Mouse (Mus musculus) left cerebral cortex, postnatal 25 days (tissue): ENCODE results near the gene Gm17324. TPM values are rescaled to one million over a fixed set of nuclear protein-coding genes. Genes with fewer than 3 reads are reported as not detected.

ENCODE experiments used
- DNase-seq, 2 experiments: peaks; one replicate each; pipeline ENCODE4 v3.0.0; 2022; ENCODE audit warnings: low spot score in 2 of 2, mixed read lengths in 1 of 2
- intact Hi-C: fragments of 180-260 bp; cut with DNase I; formaldehyde crosslinking; loops from one replicate; pipeline ENCODE4 v1.15.1; 2025
- total RNA-seq, 2 experiments: library from RNA; stranded (reverse); gene quantifications; 2 replicates each; pipeline ENCODE4 v1.2.3; 2021

Gene Gm17324
- total RNA-seq, 2 experiments from 2014 or later, result 0.66 to 0.73 TPM

DNA sequence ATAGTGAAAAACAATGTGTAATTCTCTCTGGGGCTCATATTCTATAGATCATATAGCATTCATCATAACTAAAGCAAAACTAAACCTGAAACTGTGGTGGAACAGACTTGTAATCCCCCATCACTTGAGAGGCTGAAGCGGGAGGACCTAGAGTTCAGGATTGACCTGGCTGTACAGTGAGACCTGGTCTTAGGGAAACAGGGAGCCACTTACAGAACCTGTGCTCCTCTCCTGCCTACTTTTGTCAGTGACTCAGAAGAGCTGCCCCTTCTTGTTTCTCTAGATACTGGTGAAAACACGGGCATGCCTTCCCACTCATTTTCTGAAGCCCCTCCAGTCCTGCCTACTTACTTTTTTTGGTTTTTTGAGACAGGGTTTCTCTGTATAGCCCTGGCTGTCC lies 25.7 kb upstream of the Gm17324 start:
- intact Hi-C loops, result no loop called here
- DNase-seq, result no peak

DNA sequence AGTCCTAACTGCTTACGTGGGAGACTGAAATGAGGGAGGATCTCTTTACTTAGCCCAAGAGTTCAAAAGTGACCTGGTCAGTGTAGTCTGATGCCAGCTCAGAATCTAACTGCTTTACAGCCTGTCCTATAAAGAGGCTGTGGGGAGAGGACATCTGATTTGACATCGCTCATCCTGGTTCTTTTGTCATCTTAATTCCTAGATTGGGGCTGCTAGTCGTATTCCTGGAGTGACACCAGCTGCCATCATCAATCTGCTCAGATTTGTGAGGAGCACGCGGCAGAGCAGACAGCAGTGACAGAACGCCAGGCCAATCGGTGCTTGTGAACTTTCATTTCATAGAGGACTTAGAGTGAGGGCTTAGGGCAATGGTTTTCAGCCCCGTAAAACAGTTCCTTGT lies 25.0 kb upstream of the Gm17324 start:
- DNase-seq, result no peak
- intact Hi-C loops, result no loop called here

DNA sequence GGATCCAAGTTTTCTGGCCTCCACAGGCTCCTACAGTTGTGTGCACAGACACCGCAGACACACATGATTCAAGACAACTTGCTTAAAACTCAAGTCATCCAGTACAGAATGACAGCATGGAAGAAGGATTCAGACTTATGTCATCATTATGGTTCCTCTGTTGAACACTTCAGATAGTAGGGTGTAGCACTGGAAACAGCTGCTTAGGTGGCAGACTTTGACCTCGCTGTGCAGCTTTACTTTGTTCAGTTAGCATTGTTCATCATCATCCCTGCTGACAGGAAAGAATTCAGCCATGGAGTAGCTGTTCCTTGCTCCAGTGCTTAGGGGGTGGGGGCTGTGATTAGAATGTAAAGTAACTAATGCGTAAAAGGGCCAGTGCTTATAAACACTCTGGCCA lies 17.1 kb upstream of the Gm17324 start:
- intact Hi-C loops, result no loop called here

DNA sequence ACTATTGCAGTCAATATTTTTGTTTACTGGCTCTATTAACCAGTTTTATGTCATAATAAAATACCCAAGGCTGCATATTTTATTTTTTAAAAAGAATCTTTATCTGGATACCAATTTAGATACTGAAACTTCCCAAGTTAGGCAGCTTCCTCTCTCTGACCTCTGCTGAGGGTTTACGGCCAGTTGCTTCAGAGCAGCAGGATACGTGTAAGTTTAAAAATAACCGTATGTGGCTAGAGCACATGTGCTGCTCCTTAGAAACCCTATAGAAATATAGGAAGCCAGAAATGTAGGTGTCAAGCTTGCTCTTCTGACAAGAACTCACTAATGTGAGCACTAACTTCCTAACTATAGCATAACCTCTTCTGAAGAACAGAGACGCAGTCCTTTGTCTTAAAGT lies 14.8 kb upstream of the Gm17324 start:
- intact Hi-C loops, result no loop called here
- DNase-seq, result no peak

More for the DNA sequence above, 17.1 kb upstream of the Gm17324 start:
- DNase-seq, result no peak

DNA sequence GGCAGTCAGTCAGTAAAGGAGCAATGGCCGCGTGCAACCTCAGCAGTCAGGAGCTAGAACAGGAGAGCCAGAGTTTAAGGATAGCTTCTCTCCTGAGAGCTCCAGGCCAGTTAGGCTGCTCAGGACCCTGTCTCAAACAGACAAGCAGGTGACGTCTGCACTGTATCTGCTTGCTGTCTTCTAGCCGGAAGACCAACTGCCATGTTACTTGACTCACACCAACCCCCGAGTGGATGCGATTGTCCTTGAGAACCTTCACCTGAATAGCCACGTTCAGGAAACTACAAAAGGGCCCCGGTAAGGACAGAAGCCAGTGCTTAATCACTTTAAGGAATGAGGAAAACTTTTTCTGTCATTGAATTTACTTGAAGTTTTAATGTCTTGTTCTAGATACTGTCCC lies 8.4 kb upstream of the Gm17324 start:
- intact Hi-C loops, result no loop called here
- no peak for DNase-seq

DNA sequence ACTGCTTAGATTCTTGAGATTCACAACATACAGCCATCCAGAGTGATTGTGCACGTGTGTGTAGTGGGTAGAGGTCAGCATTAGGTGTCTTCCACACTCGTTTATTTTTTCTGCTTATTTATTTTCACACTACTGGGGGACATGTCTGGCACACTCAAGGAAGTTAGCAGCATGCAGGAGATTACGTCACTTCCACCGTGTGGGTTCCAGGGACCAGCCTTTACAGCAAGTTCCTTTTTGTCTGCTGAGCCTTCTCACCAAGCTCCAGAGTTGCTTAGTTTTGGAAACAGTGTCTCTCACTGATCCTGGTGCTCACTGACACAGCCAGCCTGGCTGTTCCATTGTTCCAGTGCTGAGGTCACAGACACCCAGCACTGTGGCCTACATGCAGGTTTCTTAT lies 2.8 kb upstream of the Gm17324 start:
- DNase-seq, result no peak
- intact Hi-C loops, result no loop called here

DNA sequence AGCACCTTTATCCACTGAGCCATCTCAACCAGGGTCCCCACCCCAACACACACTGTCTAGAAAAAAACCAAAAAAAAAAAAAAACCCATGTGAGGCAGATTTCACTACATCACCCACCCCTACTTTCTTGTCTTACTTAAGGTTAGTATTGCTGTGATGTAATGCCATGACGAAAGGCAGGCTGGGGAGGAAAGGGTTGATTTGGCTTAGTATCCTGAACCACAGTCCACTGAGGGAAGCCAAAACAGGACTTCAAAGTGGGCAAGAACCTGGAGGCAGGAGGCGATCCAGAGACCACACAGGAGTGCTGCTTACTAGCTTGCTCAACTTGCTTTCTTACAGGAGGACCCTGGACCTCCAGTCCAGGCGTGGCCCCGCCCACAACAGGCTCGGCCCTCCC lies 1.8 kb upstream of the Gm17324 start:
- intact Hi-C loops, result no loop called here

DNA sequence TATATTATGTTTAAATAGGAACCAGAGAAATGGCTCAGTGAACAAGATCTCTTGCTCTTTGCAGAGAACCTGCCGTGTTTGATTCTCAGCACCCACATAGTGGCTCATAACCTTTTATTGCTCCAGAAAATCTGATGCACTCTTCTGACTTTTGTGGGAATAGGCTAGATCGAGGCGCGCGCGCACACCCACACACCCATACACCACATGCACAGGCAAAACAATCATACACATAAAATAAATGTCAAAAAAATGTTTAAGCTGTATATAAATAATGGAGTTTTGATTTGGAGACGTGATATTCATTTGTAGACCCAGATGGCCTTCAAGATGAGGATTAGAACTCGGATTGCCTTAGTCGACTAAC lies 997 bp downstream of the Gm17324 start:
- DNase-seq, result no peak
- intact Hi-C loops, result loop anchor here (5.0 kb wide), 1 partner anchor 90 kb away; the partner anchor contains the start of gene Gsta2

More for the DNA sequence above, 1.8 kb upstream of the Gm17324 start:
- no peak for DNase-seq

DNA sequence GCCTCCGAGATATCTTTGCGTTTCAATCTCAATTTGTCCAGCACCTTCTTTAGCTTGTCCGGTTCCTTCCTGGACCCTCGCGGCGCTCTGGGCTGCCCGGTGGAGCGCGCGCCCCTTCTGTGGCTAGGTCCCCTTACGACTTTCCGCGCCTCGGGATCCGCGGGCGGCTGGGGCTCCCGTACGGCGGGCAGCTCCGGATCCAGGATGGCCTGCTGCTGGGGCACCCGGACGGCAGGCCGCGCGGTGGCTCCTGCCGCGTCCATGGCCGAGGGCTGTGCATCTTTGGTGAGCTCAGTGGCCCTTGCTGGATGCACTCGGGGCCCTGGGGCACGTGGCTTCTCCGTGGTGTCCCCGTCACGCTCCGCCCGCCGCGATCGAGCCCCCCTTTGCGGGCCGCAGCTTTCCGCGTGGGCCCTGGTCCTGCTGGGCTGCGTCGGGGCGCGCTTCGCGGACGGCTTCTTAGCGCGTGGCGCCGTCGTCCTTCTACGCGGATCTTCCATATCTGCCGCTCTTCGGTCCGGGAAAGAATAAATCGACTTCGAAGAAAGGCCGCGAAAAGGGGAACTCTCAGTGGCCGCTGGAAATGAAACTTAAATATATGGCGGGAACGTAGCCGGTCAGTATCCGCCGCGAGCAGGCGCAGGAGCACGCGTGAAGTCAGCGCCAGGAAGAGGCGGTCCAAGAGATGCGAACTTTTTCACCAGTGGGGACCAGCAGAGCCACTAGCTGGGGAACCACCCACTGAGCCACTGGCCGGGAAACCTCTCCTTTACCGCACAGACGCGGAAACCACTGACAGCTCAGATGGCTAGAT lies 5.8 kb downstream of the Gm17324 start, which contains the start of gene Cgas:
Gene Cgas (minus strand): TSS at position 659 of the 814 bp plus-strand sequence.
- intact Hi-C loops, result loop anchor here (5.0 kb wide), 1 partner anchor 45 kb away; the partner anchor contains the start of gene Ddx43
- peak; percentile 21 to 41 for DNase-seq

DNA sequence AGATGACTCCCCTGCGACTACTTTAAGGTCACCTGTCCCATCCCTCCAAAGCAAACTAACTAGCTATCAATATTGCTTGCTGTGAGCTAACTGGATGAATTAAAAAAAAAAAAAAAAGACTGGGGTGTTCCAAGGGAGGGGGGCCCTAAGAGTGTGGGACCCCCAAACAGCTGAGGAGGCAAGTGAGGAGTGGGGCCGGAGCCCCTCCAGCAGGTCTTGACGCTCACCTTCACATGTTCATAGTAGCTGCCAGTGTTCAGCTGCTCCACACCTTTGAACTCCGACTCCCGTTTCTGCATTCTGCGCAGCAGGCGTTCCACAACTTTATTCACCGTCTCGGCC lies 6.4 kb downstream of the Gm17324 start:
- intact Hi-C loops, result loop anchor here (5.0 kb wide), 1 partner anchor 45 kb away; the partner anchor contains the start of gene Ddx43
- no peak for DNase-seq

DNA sequence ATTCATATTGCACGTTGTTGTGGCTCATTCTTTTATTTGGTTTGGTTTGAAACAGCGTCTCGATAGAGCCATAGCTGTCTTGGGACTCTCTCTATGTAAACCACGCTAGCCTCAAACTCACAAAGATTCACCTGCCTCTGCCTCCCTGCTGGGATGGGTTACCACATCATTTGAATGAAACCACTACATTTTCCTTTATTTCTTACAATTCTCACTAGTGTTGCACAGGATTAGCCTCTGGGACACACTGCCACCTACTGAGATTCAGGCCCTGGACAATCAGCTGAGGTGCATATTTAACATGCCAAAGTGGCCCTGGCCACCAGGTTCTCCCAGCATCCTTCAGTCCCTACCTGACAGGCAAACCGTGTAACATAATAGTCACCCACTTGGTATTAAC lies 9.2 kb downstream of the Gm17324 start:
- intact Hi-C loops, result no loop called here
- no peak for DNase-seq

DNA sequence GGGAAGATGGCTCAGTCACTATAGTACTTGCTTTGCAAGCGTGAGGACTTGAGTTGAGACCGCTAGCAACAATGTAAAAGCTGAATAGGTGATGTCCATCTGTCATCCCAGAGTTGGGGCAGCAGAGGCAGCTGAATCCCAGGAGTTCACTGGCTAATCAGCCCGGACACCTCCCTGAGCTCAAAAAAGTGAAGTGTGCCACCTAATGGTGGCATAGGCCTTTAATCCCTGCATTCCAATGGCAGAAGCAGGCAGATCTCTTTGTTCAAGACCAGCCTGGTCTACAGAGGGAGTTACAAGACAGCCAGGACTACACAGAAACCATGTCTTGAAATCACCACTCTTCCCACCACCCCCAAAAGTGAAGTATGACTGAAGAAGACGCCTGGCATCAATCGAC lies 16.1 kb downstream of the Gm17324 start:
- no peak for DNase-seq
- intact Hi-C loops, result loop anchor here (5.0 kb wide), 1 partner anchor 75 kb away; the partner anchor contains the start of gene Gsta2

DNA sequence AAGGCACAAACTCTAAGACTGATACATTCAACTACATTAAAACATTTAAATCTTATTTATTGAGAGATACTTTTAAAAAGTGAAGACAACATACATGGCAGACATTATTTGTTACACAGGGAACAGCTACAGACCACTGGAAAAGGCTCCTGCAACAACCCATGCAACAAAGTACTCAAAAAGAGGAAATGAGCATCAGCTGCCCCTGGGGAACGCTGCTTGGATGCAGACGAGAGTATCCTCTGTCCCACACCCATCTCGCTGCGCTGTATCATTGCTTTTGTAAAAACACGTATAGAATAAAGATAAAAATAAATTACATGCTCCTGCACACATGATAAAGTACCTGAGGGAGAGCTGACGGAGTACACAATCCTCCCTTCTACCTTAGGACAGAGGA lies 18.1 kb downstream of the Gm17324 start:
- no peak for DNase-seq
- intact Hi-C loops, result loop anchor here (5.0 kb wide), 1 partner anchor 73 kb away; the partner anchor contains the start of gene Gsta2

DNA sequence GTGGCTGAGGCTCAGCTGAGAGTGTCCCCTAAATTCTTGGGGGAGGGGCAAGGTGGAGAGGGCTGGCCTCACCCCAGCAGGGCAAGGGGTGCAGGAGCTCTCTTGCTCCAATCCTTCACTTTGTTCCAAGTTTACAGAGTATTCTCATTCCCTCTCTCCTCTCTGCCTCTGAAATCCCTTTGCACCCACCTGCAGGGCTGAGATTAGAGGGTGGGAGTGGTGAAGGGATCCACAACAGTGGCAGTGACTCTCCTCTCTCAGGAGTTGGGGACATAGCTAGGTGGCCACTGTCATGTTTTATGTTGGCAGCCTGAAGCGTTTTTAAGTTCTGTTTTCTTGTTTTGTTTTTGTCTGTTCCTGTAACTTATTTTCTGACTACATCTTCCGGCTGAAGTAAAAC lies 19.0 kb downstream of the Gm17324 start:
- intact Hi-C loops, result no loop called here
- DNase-seq, result no peak

DNA sequence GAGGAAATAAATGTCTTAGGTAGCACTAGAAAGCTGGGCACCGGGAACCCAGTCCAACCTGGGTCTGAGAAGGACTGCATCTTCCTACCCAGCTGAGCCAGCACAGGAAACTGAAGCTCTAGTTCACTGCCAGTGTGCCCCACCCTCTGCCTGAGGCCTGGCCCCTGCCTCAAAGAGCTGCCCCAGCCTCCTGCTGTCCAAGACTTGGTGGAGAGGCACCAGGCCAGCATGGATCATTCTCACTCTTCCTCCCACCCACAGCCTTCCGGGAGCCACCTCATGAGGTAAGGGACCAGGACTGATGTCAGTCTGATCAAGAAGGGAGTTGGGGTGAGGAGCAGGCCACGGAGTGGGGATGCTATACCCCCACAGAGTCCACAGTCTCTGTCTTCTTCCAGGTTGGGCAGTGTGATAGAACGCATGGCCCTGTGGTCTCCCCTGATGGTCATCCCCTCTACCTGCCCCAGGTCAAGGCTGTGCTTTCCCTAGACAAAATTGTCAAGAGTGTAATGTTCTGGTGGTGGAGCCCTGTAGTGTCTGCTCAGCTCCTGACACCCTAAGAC lies 19.6 kb downstream of the Gm17324 start:
- no peak for DNase-seq
- intact Hi-C loops, result no loop called here

DNA sequence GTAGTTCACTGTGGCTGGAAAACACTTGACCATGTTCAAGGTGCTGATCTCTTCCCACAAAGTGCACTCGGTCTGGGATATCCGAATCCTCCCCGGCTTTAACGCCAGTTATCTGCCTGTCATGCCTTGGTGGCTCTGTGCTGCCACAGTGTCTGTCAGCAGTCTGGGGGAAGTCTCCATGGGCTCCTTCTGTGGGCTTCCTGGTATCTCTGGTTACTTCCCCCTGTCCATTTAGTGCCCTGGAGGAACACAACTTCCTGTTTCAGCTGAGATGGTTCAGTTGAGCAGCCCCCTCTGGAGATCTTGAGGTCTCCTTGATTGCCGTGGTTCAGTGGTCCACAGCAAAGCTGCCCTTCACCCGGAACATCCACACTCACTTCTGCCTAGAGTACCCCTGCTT lies 20.4 kb downstream of the Gm17324 start:
- intact Hi-C loops, result no loop called here

DNA sequence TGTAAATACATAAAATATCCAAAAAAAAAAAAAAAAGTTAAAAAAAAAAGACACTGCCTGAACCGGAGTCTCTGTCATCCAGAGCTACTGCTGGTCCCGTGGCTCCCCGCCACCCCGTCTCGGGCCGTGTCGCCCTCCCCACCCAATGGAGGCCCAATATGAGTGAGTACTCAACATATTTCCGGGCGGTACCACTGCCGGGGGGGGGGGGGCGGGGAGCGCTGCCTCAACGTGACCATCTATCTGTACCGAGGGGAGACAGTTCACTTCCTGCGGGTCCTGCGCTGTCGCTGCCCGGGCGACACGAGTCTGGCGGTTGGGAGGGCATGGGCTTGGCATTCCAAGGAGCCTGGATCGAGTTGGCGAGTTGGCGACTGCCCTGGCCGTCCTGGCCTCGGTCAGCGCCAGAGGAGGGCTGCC lies 21.2 kb downstream of the Gm17324 start:
- intact Hi-C loops, result no loop called here
- no peak for DNase-seq

More for the DNA sequence above, 20.4 kb downstream of the Gm17324 start:
- DNase-seq, result no peak

DNA sequence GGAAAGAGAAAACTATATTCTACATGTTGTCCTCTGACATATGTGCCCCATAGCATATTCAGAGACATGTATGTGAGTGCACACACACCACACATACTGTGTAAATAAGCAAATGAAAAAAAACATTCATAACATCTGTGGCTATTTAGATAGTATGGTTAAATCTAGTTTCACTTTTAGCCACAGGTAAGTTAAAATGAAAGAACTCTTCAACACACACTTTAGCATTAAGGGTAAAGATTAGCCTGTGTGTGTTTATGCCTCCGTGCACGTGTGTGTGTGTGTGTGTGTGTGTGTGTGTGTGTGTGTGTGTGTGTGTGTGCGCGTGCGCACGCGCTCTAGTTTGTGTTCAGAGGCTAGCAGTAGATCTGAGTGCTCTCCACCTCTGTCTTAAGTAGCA lies 47.0 kb downstream of the Gm17324 start:
- no peak for DNase-seq
- intact Hi-C loops, result no loop called here

DNA sequence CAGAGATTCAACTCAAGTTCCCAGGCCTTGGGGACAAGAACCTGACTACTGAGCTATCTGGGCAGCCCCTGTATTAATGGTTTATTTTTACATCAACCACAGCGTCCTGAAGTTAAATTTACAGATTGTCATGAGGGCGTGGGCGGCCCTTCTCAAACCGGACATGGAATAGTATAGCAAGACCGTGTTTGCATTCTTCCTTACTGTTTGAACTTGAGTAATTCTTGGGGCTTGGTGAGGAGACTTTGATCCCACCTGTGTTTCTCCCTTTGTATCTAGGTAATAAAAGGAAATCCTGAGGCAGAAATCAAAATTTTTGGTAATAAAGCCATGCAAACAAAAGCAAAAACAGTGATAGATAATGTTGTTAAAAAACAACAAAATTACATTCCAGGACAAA lies 48.0 kb downstream of the Gm17324 start:
- intact Hi-C loops, result no loop called here
- no peak for DNase-seq
